Mouse (Mus musculus) layer of hippocampus, adult 11-12 months (tissue): ENCODE results near the gene Slc12a6.

Experiments
- DNase-seq: peaks from one replicate; pipeline ENCODE4 v3.0.0; 2022; ENCODE audit warnings: low spot score

Gene Slc12a6

GRCm38 (mm10) chr2:112328069-112328777 is 62.6 kb downstream of the Slc12a6 start:
- DNase-seq = no peak

GRCm38 (mm10) chr2:112332051-112332898 is 66.7 kb downstream of the Slc12a6 start:
- DNase-seq = no peak

- DNase-seq = no peak
Measured at GRCm38 (mm10) chr2:112337211-112337610, 71.6 kb downstream of the Slc12a6 start.

- no peak for DNase-seq
Measured at GRCm38 (mm10) chr2:112339736-112340135, 74.1 kb downstream of the Slc12a6 start.

GRCm38 (mm10) chr2:112341117-112341516 is 75.5 kb downstream of the Slc12a6 start:
- DNase-seq = no peak

- DNase-seq = no peak
Measured at GRCm38 (mm10) chr2:112348246-112348645, 82.6 kb downstream of the Slc12a6 start.

- no peak for DNase-seq
Measured at GRCm38 (mm10) chr2:112353685-112354455, 88.2 kb downstream of the Slc12a6 start.

GRCm38 (mm10) chr2:112359611-112360010 is 94.0 kb downstream of the Slc12a6 start:
- no peak for DNase-seq

GRCm38 (mm10) chr2:112360012-112360780 is 94.6 kb downstream of the Slc12a6 start:
- no peak for DNase-seq

GRCm38 (mm10) chr2:112360781-112361169 is 95.2 kb downstream of the Slc12a6 start:
- DNase-seq = no peak

GRCm38 (mm10) chr2:112367222-112367621 is 101.6 kb downstream of the Slc12a6 start:
- DNase-seq = no peak

GRCm38 (mm10) chr2:112367726-112368673 is 102.4 kb downstream of the Slc12a6 start, which contains the start of gene Emc4:
Gene Emc4 (minus strand): TSS chr2:112368027.
- DNase-seq = peak; percentile 90

GRCm38 (mm10) chr2:112369941-112370340 is 104.3 kb downstream of the Slc12a6 start:
- no peak for DNase-seq

GRCm38 (mm10) chr2:112373141-112373540 is 107.5 kb downstream of the Slc12a6 start:
- no peak for DNase-seq

GRCm38 (mm10) chr2:112374610-112375009 is 109.0 kb downstream of the Slc12a6 start:
- no peak for DNase-seq

- DNase-seq = peak; percentile 91
Measured at GRCm38 (mm10) chr2:112378973-112379898, 113.6 kb downstream of the Slc12a6 start, which contains the start of gene Katnbl1. Gene Katnbl1 (plus strand): TSS chr2:112379211.

- DNase-seq = no peak
Measured at GRCm38 (mm10) chr2:112380131-112380530, 114.5 kb downstream of the Slc12a6 start.

GRCm38 (mm10) chr2:112381219-112381618 is 115.6 kb downstream of the Slc12a6 start:
- no peak for DNase-seq

GRCm38 (mm10) chr2:112390843-112391242 is 125.2 kb downstream of the Slc12a6 start:
- DNase-seq = no peak
